Mouse (Mus musculus) MEL (cell line): ENCODE results near the gene Akr1b8. TPM values are rescaled to one million over a fixed set of nuclear protein-coding genes. Genes with fewer than 3 reads are reported as not detected.

ENCODE experiments used
- DNase-seq: peaks from one replicate; pipeline ENCODE4 v3.0.0; 2011; ENCODE audit warnings: low read depth, low spot score
- H3K27ac ChIP-seq: 2 replicates; pipeline ENCODE4 v1.5.1; 2012; ENCODE audit warnings: low read depth, mild to moderate bottlenecking, control low read depth, low read length, moderate library complexity; ENCODE audit not compliant: control insufficient read depth
- H3K27me3 ChIP-seq, 2 experiments: fragments of 150-350 bp in 1 of 2; sonication (generic) in 1 of 2; 2 replicates each; pipeline ENCODE4 v1.6.1; 2012; ENCODE audit warnings: low read length in 2 of 2, mild to moderate bottlenecking in 2 of 2, improper control_type of control experiment in 1 of 2, moderate library complexity in 1 of 2; ENCODE audit not compliant: insufficient read depth in 2 of 2, control insufficient read depth in 1 of 2
- H3K36me3 ChIP-seq, 2 experiments: 2 replicates each; pipeline ENCODE4 v1.6.1; 2012 to 2014; ENCODE audit warnings: low read length in 2 of 2, improper control_type of control experiment in 1 of 2, inconsistent platforms in 1 of 2, mild to moderate bottlenecking in 1 of 2; ENCODE audit not compliant: insufficient read depth in 2 of 2, control insufficient read depth in 1 of 2
- H3K4me1 ChIP-seq, 2 experiments: fragments of 150-350 bp in 1 of 2; sonication (generic) in 1 of 2; 2 replicates each; pipeline ENCODE4 v1.6.1; 2012; ENCODE audit warnings: low read length in 2 of 2, improper control_type of control experiment in 1 of 2, mild to moderate bottlenecking in 1 of 2; ENCODE audit not compliant: insufficient read depth in 2 of 2, control insufficient read depth in 1 of 2
- H3K4me3 ChIP-seq, 2 experiments: fragments of 150-350 bp in 1 of 2; sonication (generic) in 1 of 2; 2 replicates each; pipeline ENCODE4 v1.5.1; 2012; ENCODE audit warnings: low read depth in 2 of 2, low read length in 2 of 2, mild to moderate bottlenecking in 2 of 2, moderate library complexity in 2 of 2, control low read depth in 1 of 2, improper control_type of control experiment in 1 of 2; ENCODE audit not compliant: control insufficient read depth in 1 of 2, insufficient read depth in 1 of 2
- H3K79me2 ChIP-seq: 2 replicates; pipeline ENCODE4 v1.6.1; 2012; ENCODE audit warnings: mild to moderate bottlenecking, low read length, moderate library complexity; ENCODE audit not compliant: control insufficient read depth, poor library complexity, insufficient read depth
- H3K9ac ChIP-seq: 2 replicates; pipeline ENCODE4 v1.6.1; 2012; ENCODE audit warnings: low read depth, mild to moderate bottlenecking, control low read depth, low read length, moderate library complexity; ENCODE audit not compliant: control insufficient read depth, poor library complexity, severe bottlenecking
- H3K9me3 ChIP-seq: fragments of 150-350 bp; sonication (generic); replicated peaks from 2 replicates; pipeline ENCODE4 v1.6.1; 2012; ENCODE audit warnings: mild to moderate bottlenecking, low read length, improper control_type of control experiment, moderate library complexity; ENCODE audit not compliant: insufficient read depth
- BHLHE40 ChIP-seq: IDR thresholded peaks from 2 replicates; pipeline ENCODE4 v1.6.1; 2012; ENCODE audit warnings: low read depth, mild to moderate bottlenecking, inconsistent platforms, low read length, improper control_type of control experiment, borderline replicate concordance
- CHD2 ChIP-seq: IDR thresholded peaks from 2 replicates; pipeline ENCODE4 v1.6.1; 2011; ENCODE audit warnings: low read length, improper control_type of control experiment
- CTCF ChIP-seq, 3 experiments: IDR thresholded peaks in 2 of 3; conservative IDR thresholded peaks in 1 of 3; 2 replicates each; pipeline ENCODE4 v1.5.1; 2011 to 2012; ENCODE audit warnings: low read length in 3 of 3, low read depth in 2 of 3, mild to moderate bottlenecking in 2 of 3, improper control_type of control experiment in 1 of 3, inconsistent platforms in 1 of 3, mixed read lengths in 1 of 3, moderate library complexity in 1 of 3; ENCODE audit not compliant: control insufficient read depth in 1 of 3, insufficient read depth in 1 of 3, poor library complexity in 1 of 3, severe bottlenecking in 1 of 3
- E2F4 ChIP-seq: IDR thresholded peaks from 2 replicates; pipeline ENCODE4 v1.6.1; 2011; ENCODE audit warnings: low read depth, low read length, improper control_type of control experiment, borderline replicate concordance
- ELF1 ChIP-seq: IDR thresholded peaks from 2 replicates; pipeline ENCODE4 v1.6.1; 2014; ENCODE audit warnings: low read depth, mild to moderate bottlenecking, inconsistent platforms, low read length, improper control_type of control experiment, moderate library complexity
- EP300 ChIP-seq, 2 experiments: IDR thresholded peaks; 2 replicates each; pipeline ENCODE4 v1.6.1; 2011; ENCODE audit warnings: improper control_type of control experiment in 2 of 2, low read length in 2 of 2, low read depth in 1 of 2, mild to moderate bottlenecking in 1 of 2
- ETS1 ChIP-seq: IDR thresholded peaks from 2 replicates; pipeline ENCODE4 v1.6.1; 2012; ENCODE audit warnings: low read depth, mild to moderate bottlenecking, inconsistent platforms, low read length, improper control_type of control experiment, moderate library complexity
- GABPA ChIP-seq: IDR thresholded peaks from 2 replicates; pipeline ENCODE4 v1.6.1; 2012; ENCODE audit warnings: low read depth, mild to moderate bottlenecking, inconsistent platforms, low read length, improper control_type of control experiment, moderate library complexity
- HCFC1 ChIP-seq: IDR thresholded peaks from 2 replicates; pipeline ENCODE4 v1.6.1; 2012; ENCODE audit warnings: low read depth, mild to moderate bottlenecking, inconsistent platforms, low read length, improper control_type of control experiment, moderate library complexity
- JUND ChIP-seq: IDR thresholded peaks from 2 replicates; pipeline ENCODE4 v1.6.1; 2011; ENCODE audit warnings: low read depth, mild to moderate bottlenecking, improper control_type of control experiment, low read length
- MAFK ChIP-seq: IDR thresholded peaks from 2 replicates; pipeline ENCODE4 v1.6.1; 2011; ENCODE audit warnings: low read depth, mild to moderate bottlenecking, low read length, improper control_type of control experiment, borderline replicate concordance
- MAX ChIP-seq: IDR thresholded peaks from 2 replicates; pipeline ENCODE4 v1.6.1; 2011; ENCODE audit warnings: low read length, improper control_type of control experiment
- MEF2A ChIP-seq: IDR thresholded peaks from 2 replicates; pipeline ENCODE4 v1.6.1; 2014; ENCODE audit warnings: low read depth, mild to moderate bottlenecking, inconsistent platforms, low read length, improper control_type of control experiment; ENCODE audit not compliant: poor library complexity, insufficient replicate concordance, severe bottlenecking; ENCODE audit errors: extremely low read depth
- MXI1 ChIP-seq: IDR thresholded peaks from 2 replicates; pipeline ENCODE4 v1.6.1; 2011; ENCODE audit warnings: mild to moderate bottlenecking, low read depth, low read length, improper control_type of control experiment
- MYB ChIP-seq: IDR thresholded peaks from 2 replicates; pipeline ENCODE4 v1.6.1; 2011; ENCODE audit warnings: mild to moderate bottlenecking, low read depth, low read length, improper control_type of control experiment
- NRF1 ChIP-seq: IDR thresholded peaks from 2 replicates; pipeline ENCODE4 v1.6.1; 2014; ENCODE audit warnings: low read depth, mild to moderate bottlenecking, inconsistent platforms, low read length, improper control_type of control experiment, moderate library complexity; ENCODE audit not compliant: poor library complexity, insufficient read depth, severe bottlenecking
- POLR2A ChIP-seq, 2 experiments: IDR thresholded peaks; 2 replicates each; pipeline ENCODE4 v1.6.1; 2011 to 2012; ENCODE audit warnings: low read length in 2 of 2, mild to moderate bottlenecking in 2 of 2, control low read depth in 1 of 2, improper control_type of control experiment in 1 of 2, low read depth in 1 of 2, moderate library complexity in 1 of 2; ENCODE audit not compliant: control insufficient read depth in 1 of 2, insufficient read depth in 1 of 2, poor library complexity in 1 of 2
- POLR2AphosphoS2 ChIP-seq: IDR thresholded peaks from 2 replicates; pipeline ENCODE4 v1.6.1; 2011; ENCODE audit warnings: low read length, improper control_type of control experiment
- RAD21 ChIP-seq: IDR thresholded peaks from 2 replicates; pipeline ENCODE4 v1.6.1; 2011; ENCODE audit warnings: mild to moderate bottlenecking, low read depth, low read length, improper control_type of control experiment
- RCOR1 ChIP-seq: IDR thresholded peaks from 2 replicates; pipeline ENCODE4 v1.6.1; 2012; ENCODE audit warnings: low read depth, mild to moderate bottlenecking, inconsistent platforms, low read length, improper control_type of control experiment
- SIN3A ChIP-seq: IDR thresholded peaks from 2 replicates; pipeline ENCODE4 v1.6.1; 2012; ENCODE audit warnings: low read length, improper control_type of control experiment, inconsistent platforms
- SMC3 ChIP-seq: IDR thresholded peaks from 2 replicates; pipeline ENCODE4 v1.6.1; 2011; ENCODE audit warnings: low read depth, low read length, improper control_type of control experiment
- TBP ChIP-seq: IDR thresholded peaks from 2 replicates; pipeline ENCODE4 v1.8.0; 2011; ENCODE audit warnings: low read depth, low read length, improper control_type of control experiment
- UBTF ChIP-seq: IDR thresholded peaks from 2 replicates; pipeline ENCODE4 v1.6.1; 2012; ENCODE audit warnings: low read depth, mild to moderate bottlenecking, inconsistent platforms, low read length, improper control_type of control experiment, moderate library complexity, borderline replicate concordance; ENCODE audit not compliant: insufficient read depth
- USF2 ChIP-seq, 2 experiments: IDR thresholded peaks; 2 replicates each; pipeline ENCODE4 v1.6.1; 2011 to 2012; ENCODE audit warnings: improper control_type of control experiment in 2 of 2, low read length in 2 of 2, borderline replicate concordance in 1 of 2, inconsistent platforms in 1 of 2, low read depth in 1 of 2, mild to moderate bottlenecking in 1 of 2; ENCODE audit not compliant: insufficient read depth in 1 of 2
- ZC3H11A ChIP-seq: IDR thresholded peaks from 2 replicates; pipeline ENCODE4 v1.6.1; 2012; ENCODE audit warnings: low read depth, mild to moderate bottlenecking, inconsistent platforms, low read length, improper control_type of control experiment
- ZKSCAN1 ChIP-seq: IDR thresholded peaks from 2 replicates; pipeline ENCODE4 v1.6.1; 2012; ENCODE audit warnings: low read depth, mild to moderate bottlenecking, inconsistent platforms, low read length, improper control_type of control experiment, moderate library complexity
- polyA plus RNA-seq, 2 experiments: library from polyadenylated mRNA; stranded (reverse) in 1 of 2; unstranded in 1 of 2; fragments of >175 nt in 1 of 2; fragments of >200 nt in 1 of 2; gene quantifications; 2 replicates each; pipeline versions ENCODE4 v1.2.1 to v1.2.4; 2012; ENCODE audit warnings: low replicate concordance in 2 of 2, low read depth in 1 of 2; ENCODE audit not compliant: insufficient read length in 2 of 2, insufficient read depth in 1 of 2, missing spikeins in 1 of 2
- total RNA-seq: library from RNA; depleted of rRNA; stranded (reverse); fragments of 300-350 nt; gene quantifications from 2 replicates; pipeline ENCODE4 v1.2.3, GENCODE M21; 2012

The Akr1b8 gene
- total and polyA plus RNA-seq, 3 experiments, result not detected

DNA sequence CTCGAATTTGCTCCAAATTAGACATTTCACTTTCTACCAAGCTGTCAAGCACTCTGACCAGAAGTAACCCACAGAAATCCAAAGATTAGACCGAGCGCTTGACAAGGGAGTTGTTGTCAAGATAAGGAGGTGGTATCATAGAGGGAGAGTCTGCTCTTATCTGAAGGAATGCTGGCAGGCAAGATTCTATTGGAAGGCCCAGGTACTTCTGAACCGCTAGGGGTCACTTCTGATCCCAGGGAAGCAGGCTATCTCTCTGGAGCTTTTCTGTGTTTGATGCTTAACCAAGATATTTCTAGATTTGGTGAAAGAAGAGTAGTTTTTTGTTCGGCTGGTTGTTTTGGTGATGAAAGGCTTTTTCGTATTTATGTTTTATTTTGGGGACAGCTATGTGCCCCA lies 1.4 kb downstream of the Akr1b8 start:
- no peak for TF ChIP-seq MAX
- TF ChIP-seq RCOR1, result no peak
- TF ChIP-seq RAD21, result no peak
- no peak for TF ChIP-seq POLR2AphosphoS2
- no peak for TF ChIP-seq USF2 (IDR thresholded peaks at IDR 0.05; ENCODE audit: borderline replicate concordance in 1 of 2, insufficient read depth in 1 of 2, low read depth in 1 of 2, low read length in 2 of 2)
- TF ChIP-seq POLR2A (IDR thresholded peaks at IDR 0.05; ENCODE audit: control insufficient read depth in 1 of 2, insufficient read depth in 1 of 2, low read depth in 1 of 2, low read length in 2 of 2, poor library complexity in 1 of 2), result no peak
- no peak for TF ChIP-seq MEF2A
- TF ChIP-seq MAFK, result no peak
- no peak for TF ChIP-seq ZC3H11A
- TF ChIP-seq SIN3A, result no peak
- no peak for TF ChIP-seq MYB
- no peak for TF ChIP-seq JUND
- no peak for TF ChIP-seq BHLHE40
- no peak; a peak in 2 of 6 replicates for TF ChIP-seq CTCF (IDR thresholded peaks at IDR 0.05 in 2 of 3, conservative IDR thresholded peaks at IDR 0.05 in 1 of 3; ENCODE audit: control insufficient read depth in 1 of 3, insufficient read depth in 1 of 3, low read depth in 2 of 3, low read length in 3 of 3, poor library complexity in 1 of 3, severe bottlenecking in 1 of 3)
- TF ChIP-seq UBTF, result no peak
- TF ChIP-seq E2F4, result no peak
- TF ChIP-seq EP300 (IDR thresholded peaks at IDR 0.05; ENCODE audit: low read depth in 1 of 2, low read length in 2 of 2), result no peak
- no peak for TF ChIP-seq HCFC1
- TF ChIP-seq NRF1, result no peak
- no peak overlapping the region for H3K27ac ChIP-seq
- H3K4me1 ChIP-seq, result no peaks in the 10 kb centered on the region
- no peak overlapping the region for H3K9ac ChIP-seq
- no peaks in the 10 kb centered on the region for H3K9me3 ChIP-seq
- peaks cover 3% of the 10 kb centered on the region in 2 experiments; a peak in 3 of 4 replicates for H3K27me3 ChIP-seq
- no peak overlapping the region for H3K4me3 ChIP-seq
- DNase-seq, result no peak
- no peaks in the 10 kb centered on the region for H3K79me2 ChIP-seq
- no peaks in the 10 kb centered on the region for H3K36me3 ChIP-seq

DNA sequence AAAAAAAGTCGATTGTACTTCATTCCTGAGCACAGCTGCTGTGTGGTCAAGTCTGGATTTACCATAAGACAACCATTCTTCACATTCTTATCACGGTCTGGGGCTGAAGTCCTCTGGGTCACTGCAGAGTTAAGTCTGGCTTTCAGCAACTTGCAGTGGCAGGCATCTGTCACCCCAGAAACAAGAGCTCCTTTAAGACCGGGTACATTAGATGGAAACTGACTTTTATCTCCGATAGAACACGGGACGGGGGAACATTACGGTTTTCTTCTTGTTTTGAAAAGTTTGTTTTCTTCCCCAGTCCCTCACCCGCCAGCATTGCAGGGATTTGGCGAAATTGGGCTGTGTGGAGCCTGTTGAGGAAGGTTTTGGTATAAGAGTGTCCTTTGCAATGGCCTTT lies 1.9 kb downstream of the Akr1b8 start:
- DNase-seq, result no peak
- Histone ChIP-seq H3K36me3 (no peaks in the 10 kb centered on the region), H3K9me3 (no peaks in the 10 kb centered on the region), H3K79me2 (no peaks in the 10 kb centered on the region), H3K27ac (no peak overlapping the region), H3K4me3 (no peak overlapping the region), H3K9ac (no peak overlapping the region), H3K27me3 (peaks cover 3% of the 10 kb centered on the region in 2 experiments; a peak in 3 of 4 replicates), H3K4me1 (no peaks in the 10 kb centered on the region)
- TF ChIP-seq SMC3 (no peak), POLR2AphosphoS2 (no peak), GABPA (no peak), TBP (no peak), CHD2 (no peak), UBTF (no peak), ZKSCAN1 (no peak), ELF1 (no peak), SIN3A (no peak), NRF1 (no peak), BHLHE40 (no peak), MXI1 (no peak), EP300 (IDR thresholded peaks at IDR 0.05; ENCODE audit: low read depth in 1 of 2, low read length in 2 of 2) (no peak), ETS1 (no peak)
